Mouse (Mus musculus): ENCODE measurements at regions not wholly inside any gene's neighbourhood (a gene's known extent, or its start where the extent isn't known, plus 50 kb on each side); places are given as distances from the start of the nearest gene placed in this dataset.
A peak's percentile ranks its signal among the peaks of the same experiment; 100 is the strongest.

DNA sequence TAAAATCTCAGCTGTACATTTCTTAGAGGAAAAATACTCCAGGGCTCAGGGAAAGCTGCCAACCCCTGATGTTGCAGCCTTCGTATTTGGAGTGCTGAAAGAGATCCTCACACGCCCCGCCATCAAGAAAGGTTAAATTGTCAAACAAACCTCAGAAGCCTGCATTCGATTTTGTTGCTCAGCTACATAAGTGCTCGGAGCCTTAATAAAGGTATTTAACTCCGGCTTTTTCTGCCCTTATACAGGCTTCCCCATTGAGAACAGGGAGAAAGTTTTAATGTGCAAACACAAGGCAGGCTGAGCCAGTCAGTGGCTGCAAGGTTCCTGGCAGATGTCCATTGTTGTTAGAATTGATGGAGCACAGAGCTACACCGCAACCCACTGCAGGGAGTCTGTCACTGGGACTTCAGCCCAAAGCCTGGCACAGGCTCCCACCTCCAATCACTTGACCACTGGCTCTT lies 107.0 kb upstream of the Tmc3 start:
- Histone ChIP-seq H3K9me3 (ENCODE audit: control insufficient read depth, low read length) (no peaks in the 10 kb centered on the region), H3K36me3 (ENCODE audit: control insufficient read depth, insufficient read depth) (no peaks in the 10 kb centered on the region), H3K4me3 (replicated peaks; ENCODE audit: low read length) (no peak overlapping the region), H3K4me2 (ENCODE audit: low read length) (peak overlapping the region; percentile 22; the same call in 1 of the 2 replicates), H3K9ac (replicated peaks; ENCODE audit: low read depth, low read length) (no peak overlapping the region), H3K27me3 (replicated peaks; ENCODE audit: control insufficient read depth, insufficient read depth, low read length) (no peaks in the 10 kb centered on the region), H3K27ac (ENCODE audit: low read length) (peak overlapping the region; percentile 63; the same call in 1 of the 2 replicates), H3K4me1 (replicated peaks; ENCODE audit: control insufficient read depth, insufficient read depth, low read length) (peaks cover 24% of the 10 kb centered on the region)
- peak; percentile 77 for ATAC-seq
- WGBS: 5% methylated on average over 7 of the region's 7 CpGs

DNA sequence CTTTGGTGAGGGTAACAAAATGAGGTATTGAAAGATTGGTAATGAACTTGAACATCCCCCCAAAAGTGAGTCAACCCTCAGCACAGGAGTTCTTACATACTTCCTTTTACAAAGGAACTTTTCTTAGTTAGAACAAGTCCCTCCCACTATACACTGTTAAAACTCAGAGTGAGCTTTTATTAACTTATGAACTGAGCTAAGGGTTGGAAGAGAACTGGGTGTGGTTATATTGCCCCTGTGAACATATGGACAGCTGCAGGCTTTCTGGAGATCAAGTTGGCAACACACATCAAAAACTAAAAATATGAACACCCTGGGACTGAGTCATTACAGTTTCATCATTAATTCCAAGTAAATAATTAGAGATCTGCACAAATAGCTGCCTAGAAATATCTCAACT lies 103.1 kb upstream of the Tmc3 start:
- no peaks in the 10 kb centered on the region for H3K36me3 ChIP-seq (ENCODE audit: control insufficient read depth, insufficient read depth)
- H3K27me3 ChIP-seq (replicated peaks; ENCODE audit: control insufficient read depth, insufficient read depth, low read length): no peaks in the 10 kb centered on the region
- H3K27ac ChIP-seq (ENCODE audit: low read length): no peak overlapping the region
- no peak overlapping the region for H3K9ac ChIP-seq (replicated peaks; ENCODE audit: low read depth, low read length)
- H3K9me3 ChIP-seq (ENCODE audit: control insufficient read depth, low read length): no peaks in the 10 kb centered on the region
- ATAC-seq: no peak
- H3K4me2 ChIP-seq (ENCODE audit: low read length): no peak overlapping the region
- H3K4me3 ChIP-seq (replicated peaks; ENCODE audit: low read length): no peak overlapping the region
- peaks cover 13% of the 10 kb centered on the region for H3K4me1 ChIP-seq (replicated peaks; ENCODE audit: control insufficient read depth, insufficient read depth, low read length)

DNA sequence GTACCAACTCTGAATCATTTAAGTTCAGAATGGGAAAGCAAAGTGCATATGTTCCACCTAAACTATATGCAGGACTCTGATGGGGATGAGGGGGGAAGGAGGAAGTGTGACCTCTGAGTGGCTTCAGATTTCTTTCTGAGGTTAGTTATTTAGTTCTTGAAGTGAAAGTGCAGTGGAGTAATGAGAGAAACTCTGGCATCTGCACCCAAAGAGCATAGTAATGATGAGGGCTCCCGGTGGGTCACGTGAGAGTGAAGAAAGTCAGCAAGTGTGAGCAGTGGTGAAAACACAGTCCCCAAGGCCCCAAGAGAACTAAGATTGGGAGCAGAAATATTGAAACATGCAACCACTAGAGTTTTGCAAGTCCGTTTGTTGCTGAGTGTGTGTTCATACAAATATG lies 102.5 kb upstream of the Tmc3 start:
- no peaks in the 10 kb centered on the region for H3K9me3 ChIP-seq (ENCODE audit: control insufficient read depth, low read length)
- H3K36me3 ChIP-seq (ENCODE audit: control insufficient read depth, insufficient read depth): no peaks in the 10 kb centered on the region
- ATAC-seq: no peak
- WGBS: 93% methylated on average over 3 of the region's 3 CpGs
- no peaks in the 10 kb centered on the region for H3K27me3 ChIP-seq (replicated peaks; ENCODE audit: control insufficient read depth, insufficient read depth, low read length)
- H3K4me3 ChIP-seq (replicated peaks; ENCODE audit: low read length): no peak overlapping the region
- H3K27ac ChIP-seq (ENCODE audit: low read length): no peak overlapping the region
- peaks cover 9% of the 10 kb centered on the region for H3K4me1 ChIP-seq (replicated peaks; ENCODE audit: control insufficient read depth, insufficient read depth, low read length)
- H3K9ac ChIP-seq (replicated peaks; ENCODE audit: low read depth, low read length): no peak overlapping the region
- no peak overlapping the region for H3K4me2 ChIP-seq (ENCODE audit: low read length)

DNA sequence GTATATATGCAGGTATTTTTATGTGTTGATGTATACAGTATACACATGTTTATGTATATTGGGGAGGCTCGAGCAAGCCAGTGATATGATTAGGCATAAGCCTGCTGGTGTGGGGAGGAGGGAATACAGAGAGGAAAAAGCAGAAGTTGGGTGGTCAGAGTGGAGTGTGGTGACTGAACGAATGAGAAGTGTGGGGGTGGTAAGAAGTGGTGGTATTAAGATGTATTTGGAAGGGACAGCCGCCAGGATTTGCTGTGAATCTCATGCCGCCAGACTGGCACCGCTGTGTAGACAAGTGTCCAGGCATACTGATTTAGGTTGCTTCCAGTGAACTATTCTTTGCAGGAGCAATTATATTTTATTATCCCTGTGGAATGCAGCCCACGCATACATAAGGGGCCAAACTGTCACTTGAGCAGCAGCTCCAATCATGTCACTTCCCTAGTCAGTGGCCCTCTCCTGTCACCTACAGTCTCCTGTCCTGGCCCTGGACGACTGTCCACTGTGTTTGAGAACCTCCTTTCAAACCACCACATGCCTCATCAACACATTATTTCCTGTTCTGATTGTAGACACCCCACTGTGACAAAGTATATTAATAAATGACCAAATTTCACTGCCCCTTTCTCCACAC lies 101.9 kb upstream of the Tmc3 start:
- no peaks in the 10 kb centered on the region for H3K36me3 ChIP-seq (ENCODE audit: control insufficient read depth, insufficient read depth)
- ATAC-seq: no peak
- no peaks in the 10 kb centered on the region for H3K9me3 ChIP-seq (ENCODE audit: control insufficient read depth, low read length)
- H3K4me2 ChIP-seq (ENCODE audit: low read length): no peak overlapping the region
- H3K27ac ChIP-seq (ENCODE audit: low read length): no peak overlapping the region
- WGBS: 56% methylated on average over 7 of the region's 7 CpGs
- H3K4me3 ChIP-seq (replicated peaks; ENCODE audit: low read length): no peak overlapping the region
- peaks cover 3% of the 10 kb centered on the region for H3K4me1 ChIP-seq (replicated peaks; ENCODE audit: control insufficient read depth, insufficient read depth, low read length)
- H3K27me3 ChIP-seq (replicated peaks; ENCODE audit: control insufficient read depth, insufficient read depth, low read length): no peaks in the 10 kb centered on the region
- H3K9ac ChIP-seq (replicated peaks; ENCODE audit: low read depth, low read length): no peak overlapping the region

DNA sequence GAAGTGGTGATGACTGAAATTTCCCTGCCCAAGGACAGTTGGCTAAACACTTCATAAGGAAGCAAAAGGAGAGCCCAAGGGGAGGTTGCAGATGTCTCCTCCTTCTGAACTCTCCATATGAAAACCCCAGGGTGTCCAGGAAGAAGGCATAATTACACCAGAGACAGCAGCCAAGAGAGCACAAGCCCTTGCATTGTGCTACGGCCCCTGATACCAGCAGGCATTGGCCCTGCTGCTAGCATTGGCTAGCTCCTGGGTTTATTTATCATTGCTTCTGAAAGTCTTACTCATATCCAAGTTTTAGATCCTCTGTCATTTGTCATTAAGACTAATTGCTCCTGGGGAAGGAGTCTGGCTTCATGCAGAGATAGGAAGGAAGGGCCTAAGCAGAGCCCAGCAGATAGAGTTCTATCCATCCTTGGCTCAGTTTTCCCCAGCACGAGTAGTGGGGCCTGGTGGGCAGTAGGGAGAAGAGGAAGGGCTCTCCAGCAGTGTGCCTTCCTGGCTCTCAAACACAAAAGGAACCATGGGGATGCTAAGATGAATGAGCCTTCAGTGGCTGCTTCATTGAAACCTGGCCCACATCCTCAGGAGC lies 98.5 kb upstream of the Tmc3 start:
- Histone ChIP-seq H3K27ac (ENCODE audit: low read length) (no peak overlapping the region), H3K9me3 (ENCODE audit: control insufficient read depth, low read length) (no peaks in the 10 kb centered on the region), H3K9ac (replicated peaks; ENCODE audit: low read depth, low read length) (no peak overlapping the region), H3K4me1 (replicated peaks; ENCODE audit: control insufficient read depth, insufficient read depth, low read length) (no peaks in the 10 kb centered on the region), H3K36me3 (ENCODE audit: control insufficient read depth, insufficient read depth) (no peaks in the 10 kb centered on the region), H3K4me3 (replicated peaks; ENCODE audit: low read length) (no peak overlapping the region), H3K27me3 (replicated peaks; ENCODE audit: control insufficient read depth, insufficient read depth, low read length) (no peaks in the 10 kb centered on the region), H3K4me2 (ENCODE audit: low read length) (no peak overlapping the region)
- WGBS: 53% methylated on average over 2 of the region's 2 CpGs
- ATAC-seq: no peak

DNA sequence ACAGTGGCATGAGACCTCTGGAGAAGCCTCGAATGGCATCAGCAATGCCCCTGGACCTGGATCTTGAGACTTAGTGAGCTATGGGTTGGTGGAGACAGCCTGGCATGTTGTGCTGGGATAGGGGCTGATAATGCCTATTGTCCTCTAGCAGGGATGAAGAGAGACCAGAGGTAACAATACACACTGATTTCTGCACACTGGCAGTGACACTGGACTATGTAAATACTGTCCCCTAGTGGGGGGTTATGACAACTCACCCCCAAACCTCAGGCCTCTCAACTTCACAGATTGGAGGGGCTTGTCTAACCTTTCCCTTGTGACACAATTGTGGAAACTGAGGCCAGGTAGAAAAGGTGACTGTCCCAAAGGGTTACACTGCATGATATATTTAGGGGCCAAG lies 94.9 kb upstream of the Tmc3 start:
- no peaks in the 10 kb centered on the region for H3K27me3 ChIP-seq (replicated peaks; ENCODE audit: control insufficient read depth, insufficient read depth, low read length)
- H3K4me2 ChIP-seq (ENCODE audit: low read length): no peak overlapping the region
- H3K9ac ChIP-seq (replicated peaks; ENCODE audit: low read depth, low read length): no peak overlapping the region
- no peaks in the 10 kb centered on the region for H3K36me3 ChIP-seq (ENCODE audit: control insufficient read depth, insufficient read depth)
- ATAC-seq: peak; percentile 68
- H3K27ac ChIP-seq (ENCODE audit: low read length): no peak overlapping the region
- no peak overlapping the region for H3K4me3 ChIP-seq (replicated peaks; ENCODE audit: low read length)
- 92% methylated on average over 1 of the region's 1 CpGs for WGBS
- H3K9me3 ChIP-seq (ENCODE audit: control insufficient read depth, low read length): no peaks in the 10 kb centered on the region
- no peaks in the 10 kb centered on the region for H3K4me1 ChIP-seq (replicated peaks; ENCODE audit: control insufficient read depth, insufficient read depth, low read length)

DNA sequence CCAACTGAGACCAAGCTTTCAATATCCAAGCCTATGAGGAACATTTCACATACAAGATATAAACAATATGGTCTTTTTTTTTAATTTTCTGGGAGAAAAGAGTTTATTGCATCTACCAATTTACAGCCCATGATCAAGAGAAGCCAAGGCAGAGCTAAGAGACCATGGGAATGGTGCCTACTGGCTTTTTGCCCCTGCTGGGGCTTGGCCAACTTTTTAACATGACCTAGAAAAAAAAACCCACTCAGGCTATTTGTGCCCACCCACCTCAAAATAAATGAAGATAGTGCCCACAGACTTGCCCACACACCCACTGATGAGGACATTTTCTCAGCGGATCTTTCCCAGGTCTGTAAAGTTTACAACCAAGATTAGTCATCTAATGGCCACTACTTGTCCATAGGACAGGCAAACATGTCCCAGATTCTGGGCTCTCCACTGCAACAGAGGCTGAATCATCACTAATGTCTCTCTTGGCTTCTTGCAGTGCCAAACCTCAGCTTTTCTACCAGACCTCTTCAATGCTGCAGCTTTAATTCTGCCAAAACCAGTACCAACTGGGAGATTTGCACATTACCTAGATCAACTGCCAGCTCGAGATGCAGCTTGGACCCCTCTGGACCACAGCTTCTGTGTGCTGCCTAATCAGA lies 79.6 kb upstream of the Tmc3 start:
- H3K4me1 ChIP-seq (replicated peaks; ENCODE audit: control insufficient read depth, insufficient read depth, low read length): no peaks in the 10 kb centered on the region
- ATAC-seq: no peak
- H3K36me3 ChIP-seq (ENCODE audit: control insufficient read depth, insufficient read depth): no peaks in the 10 kb centered on the region
- no peak overlapping the region for H3K27ac ChIP-seq (ENCODE audit: low read length)
- no peaks in the 10 kb centered on the region for H3K27me3 ChIP-seq (replicated peaks; ENCODE audit: control insufficient read depth, insufficient read depth, low read length)
- H3K4me3 ChIP-seq (replicated peaks; ENCODE audit: low read length): no peak overlapping the region
- WGBS: 72% methylated on average over 2 of the region's 2 CpGs
- no peaks in the 10 kb centered on the region for H3K9me3 ChIP-seq (ENCODE audit: control insufficient read depth, low read length)
- no peak overlapping the region for H3K4me2 ChIP-seq (ENCODE audit: low read length)
- no peak overlapping the region for H3K9ac ChIP-seq (replicated peaks; ENCODE audit: low read depth, low read length)

DNA sequence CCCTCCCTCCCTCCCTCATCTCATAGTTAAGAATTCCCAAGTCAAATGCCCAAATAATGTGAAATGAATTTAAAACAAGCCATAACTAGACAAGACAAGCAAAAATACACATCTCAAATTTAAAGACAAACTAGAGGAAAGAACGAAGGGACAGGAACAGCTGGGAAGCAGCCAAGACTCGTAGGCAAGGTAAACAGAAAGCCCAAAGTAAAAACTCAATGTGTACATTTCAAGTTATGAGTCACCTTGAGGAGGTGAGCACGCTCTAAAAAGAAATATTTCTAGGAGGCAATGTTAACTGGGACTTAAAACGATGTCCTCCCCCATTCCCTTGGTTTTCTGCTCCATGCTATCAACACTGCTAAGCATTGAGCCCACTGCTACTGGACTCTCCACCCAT lies 68.4 kb upstream of the Tmc3 start:
- 84% methylated on average over 4 of the region's 4 CpGs for WGBS
- Histone ChIP-seq H3K27ac (ENCODE audit: low read length) (no peak overlapping the region), H3K4me2 (ENCODE audit: low read length) (no peak overlapping the region), H3K9me3 (ENCODE audit: control insufficient read depth, low read length) (no peaks in the 10 kb centered on the region), H3K9ac (replicated peaks; ENCODE audit: low read depth, low read length) (no peak overlapping the region), H3K36me3 (ENCODE audit: control insufficient read depth, insufficient read depth) (no peaks in the 10 kb centered on the region), H3K4me1 (replicated peaks; ENCODE audit: control insufficient read depth, insufficient read depth, low read length) (no peaks in the 10 kb centered on the region), H3K4me3 (replicated peaks; ENCODE audit: low read length) (no peak overlapping the region), H3K27me3 (replicated peaks; ENCODE audit: control insufficient read depth, insufficient read depth, low read length) (no peaks in the 10 kb centered on the region)
- no peak for ATAC-seq

DNA sequence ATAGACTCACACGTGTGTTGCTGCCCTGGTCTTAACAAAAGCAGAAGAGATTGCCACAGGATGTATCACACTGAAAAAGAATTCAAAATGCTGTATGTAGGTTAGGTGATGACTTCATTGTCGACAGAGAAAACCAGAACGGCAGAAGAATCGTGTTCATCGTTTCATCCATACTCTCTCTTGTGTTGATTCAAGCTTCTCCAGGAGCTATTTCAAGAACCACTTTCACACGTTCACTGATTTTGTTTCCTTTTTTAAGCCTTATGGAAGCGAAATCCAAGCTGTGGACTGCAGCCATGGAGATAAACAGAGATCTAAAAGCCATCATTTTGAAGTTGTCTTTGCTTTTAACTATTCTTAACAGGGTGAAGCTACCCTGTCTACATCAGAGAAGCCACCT lies 63.2 kb upstream of the Tmc3 start:
- H3K36me3 ChIP-seq (ENCODE audit: control insufficient read depth, insufficient read depth): no peaks in the 10 kb centered on the region
- WGBS: 81% methylated on average over 7 of the region's 7 CpGs
- ATAC-seq: no peak
- H3K27ac ChIP-seq (ENCODE audit: low read length): no peak overlapping the region
- no peaks in the 10 kb centered on the region for H3K4me1 ChIP-seq (replicated peaks; ENCODE audit: control insufficient read depth, insufficient read depth, low read length)
- H3K4me2 ChIP-seq (ENCODE audit: low read length): no peak overlapping the region
- H3K4me3 ChIP-seq (replicated peaks; ENCODE audit: low read length): no peak overlapping the region
- H3K27me3 ChIP-seq (replicated peaks; ENCODE audit: control insufficient read depth, insufficient read depth, low read length): no peaks in the 10 kb centered on the region
- no peak overlapping the region for H3K9ac ChIP-seq (replicated peaks; ENCODE audit: low read depth, low read length)
- no peaks in the 10 kb centered on the region for H3K9me3 ChIP-seq (ENCODE audit: control insufficient read depth, low read length)

All from forebrain, embryonic 16.5 days (tissue).